Mouse (Mus musculus) limb, embryonic 10.5 days (tissue): ENCODE results near the gene Nfkb1. TPM values are rescaled to one million over a fixed set of nuclear protein-coding genes. Genes with fewer than 3 reads are reported as not detected.

Source experiments
- DNase-seq: peaks from one replicate; pipeline ENCODE4 v3.0.0-alpha.2; 2017; ENCODE audit warnings: low spot score
- H3K27ac ChIP-seq: fragments of 300-500 bp; sonication (generic); 2 replicates; pipeline ENCODE4 v1.5.1; 2016; ENCODE audit warnings: mild to moderate bottlenecking
- H3K27me3 ChIP-seq: fragments of 300-500 bp; sonication (generic); 2 replicates; pipeline ENCODE4 v1.6.1; 2016; ENCODE audit warnings: low read depth, mild to moderate bottlenecking; ENCODE audit not compliant: poor library complexity, severe bottlenecking
- H3K36me3 ChIP-seq: fragments of 300-500 bp; sonication (generic); 2 replicates; pipeline ENCODE4 v1.6.1; 2016; ENCODE audit warnings: mild to moderate bottlenecking, moderate library complexity
- H3K4me1 ChIP-seq: fragments of 300-500 bp; sonication (generic); 2 replicates; pipeline ENCODE4 v1.6.1; 2016
- H3K4me3 ChIP-seq: fragments of 300-500 bp; sonication (generic); 2 replicates; pipeline ENCODE4 v1.5.1; 2016; ENCODE audit warnings: mild to moderate bottlenecking, moderate library complexity
- H3K9me3 ChIP-seq: fragments of 300-500 bp; sonication (generic); replicated peaks from 2 replicates; pipeline ENCODE4 v1.6.1; 2016; ENCODE audit warnings: mild to moderate bottlenecking
- WGBS: fragments of 180-500 bp; shearing (Covaris S2); methylation state at CpG from one replicate; pipeline ENCODE4 v1.1.7; 2016; 5-methylcytosine and 5-hydroxymethylcytosine counted together
- polyA plus RNA-seq: library from polyadenylated mRNA; unstranded; fragments of >200 nt; fragmentation: Nextera tagmentation; extraction: Ambion mirVana; gene quantifications from 2 replicates; pipeline ENCODE4 v1.2.1, GENCODE M21; 2016

Gene Nfkb1
- polyA plus RNA-seq, 1 experiment from 2014 or later = 12.0 TPM

DNA sequence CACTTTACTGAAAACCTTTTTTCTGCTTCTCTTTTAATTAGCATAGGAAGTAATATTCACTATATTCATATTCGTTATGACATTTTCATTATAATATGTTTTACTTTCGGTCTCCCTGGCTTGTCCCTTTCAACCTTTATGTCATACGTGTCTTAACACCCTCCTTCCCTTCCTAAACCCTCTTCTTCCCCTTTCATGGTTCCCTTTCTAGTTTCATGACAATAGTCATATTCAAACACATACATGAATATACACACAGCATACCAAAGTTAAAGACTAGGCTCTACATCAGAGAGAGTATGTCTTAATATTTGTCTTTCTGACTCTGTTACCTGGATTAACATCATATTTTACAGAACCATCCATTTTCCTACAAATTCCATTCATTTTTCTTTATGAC, 28.6 kb upstream of the Nfkb1 start:
- Histone ChIP-seq H3K4me3 (no peak overlapping the region), H3K9me3 (no peaks in the 10 kb centered on the region), H3K27ac (no peak overlapping the region), H3K27me3 (no peaks in the 10 kb centered on the region), H3K4me1 (no peaks in the 10 kb centered on the region), H3K36me3 (no peaks in the 10 kb centered on the region)
- no peak for DNase-seq
- 95% methylated on average over 3 of the region's 3 CpGs for WGBS

DNA sequence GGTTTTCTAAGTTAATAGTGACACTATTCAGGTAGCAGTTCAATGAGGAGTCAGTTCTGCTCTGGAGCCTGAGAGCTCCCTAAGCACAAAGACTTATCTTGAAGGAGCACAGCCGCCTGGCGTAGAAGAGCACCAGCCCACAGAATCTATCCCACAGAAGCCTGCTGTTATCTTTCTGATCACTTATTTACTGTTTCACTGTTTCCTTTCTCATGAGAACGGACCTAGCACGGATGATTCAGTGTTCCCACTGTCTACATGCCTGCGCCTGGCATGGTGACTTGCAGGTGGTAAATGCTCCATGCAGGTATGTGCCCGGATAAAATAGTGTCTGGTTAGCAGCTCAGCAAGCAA, 27.8 kb upstream of the Nfkb1 start:
- Histone ChIP-seq H3K36me3 (no peaks in the 10 kb centered on the region), H3K4me3 (no peak overlapping the region), H3K27me3 (no peaks in the 10 kb centered on the region), H3K27ac (no peak overlapping the region), H3K4me1 (no peaks in the 10 kb centered on the region), H3K9me3 (no peaks in the 10 kb centered on the region)
- 91% methylated on average over 6 of the region's 6 CpGs for WGBS
- no peak for DNase-seq

DNA sequence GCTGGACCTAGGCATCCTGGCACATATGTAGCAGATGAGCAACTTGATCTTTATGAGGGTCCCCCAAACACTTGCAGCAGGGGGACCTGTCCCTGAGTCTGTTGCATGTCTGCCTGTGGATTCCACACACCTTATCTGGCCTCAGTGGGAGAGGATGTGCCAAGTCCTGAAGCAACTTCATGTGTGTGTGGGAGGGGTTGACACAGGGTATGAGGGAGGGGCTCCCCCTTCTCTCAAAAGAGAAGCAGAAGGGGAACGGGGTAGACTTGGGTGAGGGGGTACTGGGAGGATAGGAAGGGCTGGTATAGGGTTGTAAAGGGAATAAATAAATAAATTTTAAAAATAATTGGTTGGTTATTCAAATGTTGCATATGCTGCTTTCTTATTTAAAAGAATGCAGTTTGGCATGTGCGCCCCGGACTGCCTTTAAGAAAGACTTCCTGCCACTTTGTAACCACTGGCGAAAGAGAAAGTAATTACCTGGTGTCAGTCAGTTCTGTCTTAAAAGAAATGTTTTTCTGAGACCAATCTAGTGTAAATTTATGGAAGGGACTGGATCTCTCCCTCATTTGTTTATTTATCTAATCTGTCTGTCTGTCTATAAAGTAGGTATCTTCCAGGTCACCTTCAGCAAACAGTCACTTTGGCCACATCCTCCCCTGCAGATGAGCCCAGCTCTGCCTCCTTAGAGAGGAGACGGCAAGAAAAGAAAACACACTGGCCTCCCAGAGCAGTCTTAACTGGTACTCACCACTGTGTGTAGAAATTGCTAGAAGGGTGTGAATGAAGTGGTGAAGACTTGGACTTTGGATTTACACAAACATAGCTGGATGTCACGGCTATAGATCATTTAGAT, 27.2 kb upstream of the Nfkb1 start:
- Histone ChIP-seq H3K4me1 (no peaks in the 10 kb centered on the region), H3K9me3 (no peaks in the 10 kb centered on the region), H3K27me3 (no peaks in the 10 kb centered on the region), H3K27ac (no peak overlapping the region), H3K36me3 (no peaks in the 10 kb centered on the region), H3K4me3 (no peak overlapping the region)
- no peak for DNase-seq
- 75% methylated on average over 6 of the region's 6 CpGs for WGBS

DNA sequence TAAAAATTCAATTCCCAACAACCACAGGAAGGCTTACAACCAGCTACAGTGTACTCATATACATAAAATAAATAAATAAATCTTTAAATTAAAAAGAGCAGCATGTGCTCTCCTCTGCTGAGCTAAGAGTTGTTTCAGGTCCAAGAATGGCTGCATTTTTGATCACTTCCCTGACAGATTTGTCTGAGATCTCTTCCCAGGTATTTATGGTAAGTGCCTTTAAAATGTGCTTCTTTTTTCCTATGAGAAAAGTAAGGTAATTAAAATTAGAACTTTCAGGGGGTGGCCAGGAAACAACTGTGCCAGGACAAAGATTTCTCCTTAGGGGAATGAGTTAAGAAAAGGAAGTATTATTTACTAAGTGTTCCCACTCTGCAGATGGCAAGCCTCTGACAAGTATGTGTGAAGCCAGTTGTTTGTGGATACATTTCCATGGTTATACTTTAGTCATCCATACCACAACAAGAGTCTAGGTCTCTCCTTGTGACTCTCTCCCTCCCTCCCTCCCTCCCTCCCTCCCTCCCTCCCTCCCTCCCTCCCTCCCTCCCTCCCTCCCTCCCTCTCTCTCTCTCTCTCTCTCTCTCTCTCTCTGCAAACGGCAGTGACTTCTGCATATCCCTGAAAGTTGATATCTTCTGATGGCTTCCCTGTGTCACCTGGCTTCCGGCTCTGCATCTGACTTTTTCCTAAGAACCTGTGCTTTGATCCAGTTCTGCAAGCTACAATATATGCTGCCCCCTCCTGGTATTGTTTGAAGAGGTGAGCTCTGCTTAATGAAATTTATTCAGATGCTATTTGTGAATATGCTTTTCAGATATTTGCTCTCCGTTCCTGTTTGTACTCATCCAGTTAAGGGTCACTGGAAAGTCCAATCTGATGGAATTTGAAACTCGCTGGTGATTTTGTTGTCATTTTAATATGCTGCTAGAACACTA, 21.9 kb upstream of the Nfkb1 start:
- Histone ChIP-seq H3K9me3 (no peaks in the 10 kb centered on the region), H3K4me1 (no peaks in the 10 kb centered on the region), H3K27ac (no peak overlapping the region), H3K27me3 (no peaks in the 10 kb centered on the region), H3K4me3 (no peak overlapping the region), H3K36me3 (no peaks in the 10 kb centered on the region)
- DNase-seq = no peak
- WGBS = 38% methylated on average over 4 of the region's 4 CpGs

DNA sequence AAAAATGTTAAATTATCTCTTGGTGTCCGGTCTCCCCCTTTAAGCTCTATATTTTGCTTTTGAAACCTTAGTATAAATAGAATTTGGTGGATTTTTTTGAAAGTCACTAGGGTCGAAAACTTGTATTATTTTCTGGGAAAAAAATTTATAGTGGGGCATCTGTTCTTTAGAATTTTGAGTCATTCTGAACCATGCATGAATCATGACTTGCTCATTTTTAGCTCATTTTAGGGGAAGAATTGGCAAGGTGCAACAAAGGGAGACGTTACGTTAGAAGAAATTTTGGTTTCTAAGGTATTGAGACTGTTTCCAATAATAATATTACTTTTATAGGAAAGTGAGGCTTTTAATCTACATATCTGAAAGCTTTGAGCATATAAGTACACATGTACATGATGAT, 20.3 kb upstream of the Nfkb1 start:
- 97% methylated on average over 4 of the region's 4 CpGs for WGBS
- H3K27ac ChIP-seq = no peak overlapping the region
- DNase-seq = no peak

DNA sequence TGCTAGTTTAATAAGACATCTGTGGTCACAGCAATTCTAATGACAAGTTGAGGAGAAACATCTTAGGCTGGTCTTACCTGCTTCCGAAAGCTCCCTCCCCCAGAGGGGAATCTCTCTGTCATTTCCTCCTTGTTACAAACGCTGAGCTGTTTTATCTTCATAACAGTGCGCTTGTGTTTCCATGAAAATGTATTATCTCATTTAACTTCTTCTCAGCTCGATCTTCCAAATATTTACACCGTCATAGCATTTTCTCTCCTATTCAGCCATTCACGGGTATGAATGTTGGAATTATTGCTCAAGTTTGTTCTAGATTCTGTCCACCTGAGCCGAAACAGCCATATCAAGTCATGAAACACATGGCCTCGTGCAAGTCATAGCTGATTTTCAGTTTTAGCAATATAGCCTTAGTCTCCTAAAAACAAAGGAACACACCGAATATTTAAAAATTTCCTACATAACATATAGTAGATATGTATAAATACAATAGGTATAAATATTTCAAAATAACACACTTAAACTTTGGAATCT, 19.8 kb upstream of the Nfkb1 start:
- DNase-seq = no peak
- H3K4me1 ChIP-seq = no peaks in the 10 kb centered on the region
- no peak overlapping the region for H3K4me3 ChIP-seq
- H3K36me3 ChIP-seq = no peaks in the 10 kb centered on the region
- H3K27ac ChIP-seq = no peak overlapping the region
- H3K27me3 ChIP-seq = no peaks in the 10 kb centered on the region
- H3K9me3 ChIP-seq = no peaks in the 10 kb centered on the region
- 92% methylated on average over 9 of the region's 9 CpGs for WGBS

More for the DNA sequence above, 20.3 kb upstream of the Nfkb1 start:
- no peaks in the 10 kb centered on the region for H3K36me3 ChIP-seq
- no peaks in the 10 kb centered on the region for H3K27me3 ChIP-seq
- no peak overlapping the region for H3K4me3 ChIP-seq
- no peaks in the 10 kb centered on the region for H3K9me3 ChIP-seq
- no peaks in the 10 kb centered on the region for H3K4me1 ChIP-seq

DNA sequence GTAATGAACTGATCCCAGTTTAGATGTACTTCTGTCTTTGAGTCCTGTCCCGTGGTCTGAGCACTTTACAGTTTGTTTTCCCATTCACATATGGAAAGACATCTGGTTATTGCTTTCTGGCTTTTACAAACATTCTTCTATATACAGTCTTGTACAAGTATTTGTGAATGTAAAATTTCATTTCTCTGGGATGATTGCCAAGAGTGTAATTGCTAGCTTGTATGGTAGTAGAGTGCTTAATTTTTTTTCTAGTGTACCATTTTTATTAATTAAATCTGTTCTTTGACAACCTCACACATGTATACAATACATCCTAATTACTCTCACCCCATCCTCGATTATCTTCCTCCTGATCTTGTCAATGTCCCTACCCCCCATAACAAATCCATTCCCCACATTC, 12.0 kb upstream of the Nfkb1 start:
- H3K27ac ChIP-seq = no peak overlapping the region
- no peaks in the 10 kb centered on the region for H3K36me3 ChIP-seq
- DNase-seq = no peak
- no peaks in the 10 kb centered on the region for H3K9me3 ChIP-seq
- H3K4me3 ChIP-seq = no peak overlapping the region
- no peaks in the 10 kb centered on the region for H3K27me3 ChIP-seq
- WGBS = 88% methylated on average over 2 of the region's 2 CpGs
- peaks cover 9% of the 10 kb centered on the region for H3K4me1 ChIP-seq

DNA sequence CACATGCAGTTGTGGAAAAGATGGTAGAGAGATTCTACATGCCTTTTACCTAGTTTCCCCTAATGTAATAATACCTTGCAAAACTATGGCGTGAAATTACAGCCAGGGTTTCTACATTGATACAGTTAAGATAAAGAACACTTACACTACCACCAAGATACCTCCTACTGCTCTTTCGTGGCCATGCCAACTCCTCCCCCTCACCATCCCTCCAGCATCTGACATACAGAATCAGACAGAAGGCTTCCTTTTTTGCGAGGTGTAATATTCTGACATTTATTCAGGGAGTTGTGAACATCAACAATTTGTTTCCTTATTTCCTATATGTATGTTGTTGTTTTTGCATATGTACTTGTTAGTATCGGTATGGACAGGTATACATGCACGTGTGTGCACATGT, 11.3 kb upstream of the Nfkb1 start:
- Histone ChIP-seq H3K4me1 (peaks cover 9% of the 10 kb centered on the region), H3K9me3 (no peaks in the 10 kb centered on the region), H3K36me3 (no peaks in the 10 kb centered on the region), H3K4me3 (no peak overlapping the region), H3K27me3 (no peaks in the 10 kb centered on the region), H3K27ac (no peak overlapping the region)
- 94% methylated on average over 5 of the region's 5 CpGs for WGBS
- DNase-seq = no peak

DNA sequence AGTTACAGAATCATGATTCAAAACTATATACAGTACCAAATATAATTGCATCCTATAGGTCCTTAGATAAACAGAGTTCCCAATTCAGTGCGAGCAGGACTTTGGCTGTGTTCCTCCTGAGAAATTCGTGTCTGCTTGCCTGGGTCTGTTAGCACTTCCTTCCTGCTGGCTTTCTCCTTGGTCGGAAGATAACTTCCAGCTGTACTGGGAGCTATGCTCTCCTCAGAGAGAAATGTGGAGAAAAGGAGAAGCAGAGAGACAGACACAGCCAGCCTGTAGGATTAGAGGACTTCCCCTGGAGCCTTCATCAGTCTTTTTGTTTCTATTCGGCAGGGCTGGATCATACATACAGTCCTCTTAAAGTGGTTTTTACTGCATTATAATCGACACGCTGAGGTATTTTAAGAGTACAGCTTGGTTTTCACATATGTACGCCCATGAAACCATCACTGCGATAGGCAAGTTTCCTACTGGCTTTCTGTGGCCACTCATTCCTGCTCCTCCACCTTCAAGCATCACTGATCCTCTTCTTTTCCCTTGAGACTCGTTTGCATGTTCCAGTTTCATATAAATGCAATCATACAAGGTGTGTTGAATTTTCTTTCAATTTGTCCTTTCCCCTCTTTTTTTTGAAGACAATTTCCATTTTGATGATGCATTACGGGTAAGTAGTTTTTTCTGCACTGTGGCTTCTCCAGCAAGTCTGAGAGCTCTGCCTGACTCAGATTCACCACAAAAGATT, 8.3 kb upstream of the Nfkb1 start:
- H3K27ac ChIP-seq = no peak overlapping the region
- WGBS = 71% methylated on average over 10 of the region's 10 CpGs
- no peaks in the 10 kb centered on the region for H3K9me3 ChIP-seq
- no peaks in the 10 kb centered on the region for H3K36me3 ChIP-seq
- peaks cover 6% of the 10 kb centered on the region; the same call in 1 of the 2 replicates for H3K27me3 ChIP-seq
- H3K4me1 ChIP-seq = peaks cover 22% of the 10 kb centered on the region
- H3K4me3 ChIP-seq = no peak overlapping the region
- DNase-seq = no peak

DNA sequence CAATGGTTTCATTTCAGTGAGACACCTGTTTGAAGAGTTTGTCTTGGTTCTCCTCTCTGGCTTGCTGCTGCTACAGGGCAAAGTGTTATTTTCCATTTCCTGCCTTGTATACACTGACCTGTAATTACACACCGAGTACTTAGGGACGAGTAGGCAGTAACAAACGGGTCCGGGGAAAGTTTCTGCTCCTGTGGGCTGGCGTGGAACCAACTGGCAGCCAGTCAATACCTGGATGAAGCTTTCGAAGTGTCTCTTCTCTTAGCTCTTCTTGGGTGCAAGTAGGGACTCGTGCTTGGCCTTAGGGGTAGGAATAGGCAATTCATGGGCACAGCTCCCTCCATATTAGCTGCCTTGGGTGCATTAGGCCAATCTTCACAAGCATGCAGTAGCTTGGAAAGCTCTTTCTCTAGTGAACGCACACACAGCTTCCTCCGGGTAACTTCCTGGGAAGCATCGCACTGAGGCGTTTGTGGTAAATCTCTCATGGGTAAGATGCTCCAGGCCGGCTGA, 7.2 kb upstream of the Nfkb1 start:
- 0 out of 2 replicates have a peak overlapping the region, but pooled peaks have one; percentile 2 for H3K27ac ChIP-seq
- WGBS = 70% methylated on average over 12 of the region's 12 CpGs

DNA sequence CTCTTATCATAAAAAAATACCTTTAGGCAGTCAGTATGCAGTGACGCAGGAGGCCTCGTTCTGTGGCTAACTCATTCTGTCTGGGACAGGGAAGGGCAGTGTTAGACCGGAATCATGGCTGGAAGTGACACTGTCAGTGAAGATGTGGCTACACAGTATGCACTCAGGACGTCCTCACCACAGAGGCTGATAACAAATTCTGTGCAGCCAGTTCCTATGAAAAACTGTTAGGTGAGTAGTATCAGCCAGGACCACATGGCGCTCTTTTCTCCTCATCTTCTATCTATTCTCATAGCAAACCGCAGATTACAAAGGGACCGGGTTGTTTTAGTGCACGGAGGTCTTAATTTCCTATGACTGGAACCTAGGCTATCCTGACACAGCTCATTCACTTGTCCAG, 4.9 kb upstream of the Nfkb1 start:
- Histone ChIP-seq H3K36me3 (no peaks in the 10 kb centered on the region), H3K27ac (no peak overlapping the region), H3K27me3 (peaks cover 16% of the 10 kb centered on the region), H3K4me1 (peaks cover 40% of the 10 kb centered on the region), H3K4me3 (no peak overlapping the region), H3K9me3 (no peaks in the 10 kb centered on the region)
- WGBS = 86% methylated on average over 8 of the region's 8 CpGs
- DNase-seq = no peak

More for the DNA sequence above, 7.2 kb upstream of the Nfkb1 start:
- Histone ChIP-seq H3K4me1 (peaks cover 22% of the 10 kb centered on the region), H3K27me3 (peaks cover 12% of the 10 kb centered on the region; the same call in 1 of the 2 replicates), H3K36me3 (no peaks in the 10 kb centered on the region), H3K9me3 (no peaks in the 10 kb centered on the region), H3K4me3 (no peak overlapping the region)
- no peak for DNase-seq

DNA sequence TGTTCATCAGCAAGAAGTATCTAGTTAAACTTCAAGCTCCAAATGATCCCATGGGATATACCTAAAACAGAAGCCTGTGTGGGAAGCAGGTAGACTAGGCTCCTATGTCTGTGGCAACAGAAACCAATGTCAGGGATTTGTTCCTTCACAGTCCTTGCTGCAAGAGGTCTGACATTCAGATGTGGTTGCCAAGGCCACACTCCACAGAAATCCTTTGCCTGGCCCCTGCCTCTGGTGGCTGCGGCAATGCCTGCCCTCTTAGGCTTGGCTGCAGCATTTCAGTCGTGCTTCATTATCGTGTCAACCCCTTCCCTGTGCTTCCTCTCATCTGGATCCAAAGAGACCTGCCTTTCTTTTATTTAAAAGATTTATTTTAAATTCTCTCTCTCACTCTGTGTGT, 1.7 kb upstream of the Nfkb1 start:
- no peak overlapping the region for H3K27ac ChIP-seq
- peaks cover 6% of the 10 kb centered on the region for H3K36me3 ChIP-seq
- DNase-seq = no peak
- H3K4me3 ChIP-seq = no peak overlapping the region
- H3K27me3 ChIP-seq = peaks cover 16% of the 10 kb centered on the region
- no peaks in the 10 kb centered on the region for H3K9me3 ChIP-seq
- WGBS = 48% methylated on average over 3 of the region's 3 CpGs
- peaks cover 51% of the 10 kb centered on the region for H3K4me1 ChIP-seq
